Mouse (Mus musculus) neural tube, embryonic 14.5 days (tissue): ENCODE results near the gene Amfr. TPM values are rescaled to one million over a fixed set of nuclear protein-coding genes. Genes with fewer than 3 reads are reported as not detected.

ENCODE experiments used
- ATAC-seq: fragments of 200-750 bp; cut with Nextera tagmentation; 2 replicates; pipeline ENCODE4 v1.8.0; 2017; ENCODE audit warnings: low read depth, mild to moderate bottlenecking, moderate TSS enrichment, moderate library complexity
- H3K27ac ChIP-seq: fragments of 300-500 bp; sonication (generic); 2 replicates; pipeline ENCODE4 v1.5.1; 2014; ENCODE audit warnings: low read depth, mild to moderate bottlenecking, control low read depth, low read length, moderate library complexity, mixed read lengths
- H3K27me3 ChIP-seq: fragments of 300-500 bp; sonication (generic); 2 replicates; pipeline ENCODE4 v1.6.1; 2014; ENCODE audit warnings: low read length; ENCODE audit not compliant: control insufficient read depth, insufficient read depth
- H3K36me3 ChIP-seq: fragments of 300-500 bp; sonication (generic); 2 replicates; pipeline ENCODE4 v1.6.1; 2014; ENCODE audit warnings: low read length, mixed read lengths; ENCODE audit not compliant: control insufficient read depth, insufficient read depth
- H3K4me1 ChIP-seq: fragments of 300-500 bp; sonication (generic); 2 replicates; pipeline ENCODE4 v1.6.1; 2014; ENCODE audit warnings: low read length; ENCODE audit not compliant: control insufficient read depth, insufficient read depth
- H3K4me2 ChIP-seq: fragments of 300-500 bp; sonication (generic); 2 replicates; pipeline ENCODE4 v1.6.1; 2014; ENCODE audit warnings: mild to moderate bottlenecking, low read depth, low read length, control low read depth
- H3K4me3 ChIP-seq: fragments of 300-500 bp; sonication (generic); 2 replicates; pipeline ENCODE4 v1.5.1; 2014; ENCODE audit warnings: low read depth, low read length, control low read depth, mixed read lengths
- H3K9ac ChIP-seq: fragments of 300-500 bp; sonication (generic); replicated peaks from 2 replicates; pipeline ENCODE4 v1.6.1; 2014; ENCODE audit warnings: low read depth, mild to moderate bottlenecking, control low read depth, low read length, mixed read lengths
- H3K9me3 ChIP-seq: fragments of 300-500 bp; sonication (generic); 2 replicates; pipeline ENCODE4 v1.6.1; 2016; ENCODE audit warnings: low read length; ENCODE audit not compliant: control insufficient read depth
- WGBS: fragments of 180-500 bp; shearing (Covaris S2); extraction: QIAGEN DNeasy Blood & Tissue Kit; methylation state at CpG from one replicate; pipeline ENCODE4 v1.1.7; 2014; 5-methylcytosine and 5-hydroxymethylcytosine counted together
- polyA plus RNA-seq: library from polyadenylated mRNA; unstranded; fragments of >200 nt; fragmentation: Nextera tagmentation; extraction: Ambion mirVana; gene quantifications from 2 replicates; pipeline ENCODE4 v1.2.1, GENCODE M21; 2014

Gene Amfr
- polyA plus RNA-seq, 1 experiment from 2014 or later: 76.7 TPM

DNA sequence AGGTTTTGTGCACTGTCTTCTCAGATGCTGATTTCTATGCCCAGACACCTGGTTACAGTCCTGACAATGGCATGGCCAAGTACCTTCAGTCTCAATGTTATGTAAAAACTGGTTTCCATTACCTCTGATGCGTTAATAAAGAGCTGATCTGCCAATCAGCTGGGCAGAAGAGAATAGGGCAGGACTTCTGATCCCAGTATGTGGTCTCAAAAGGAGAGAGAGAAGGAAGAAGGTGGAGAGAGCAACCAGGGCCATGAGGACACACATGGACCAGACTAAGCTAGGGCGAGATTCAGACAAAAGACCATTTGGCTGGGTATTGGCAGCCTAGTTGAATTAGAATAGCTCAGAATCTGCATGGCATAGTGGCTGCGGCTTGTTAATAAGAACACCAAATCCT is 21.0 kb upstream of the Amfr start:
- 59% methylated on average over 3 of the region's 3 CpGs for WGBS
- H3K27me3 ChIP-seq: no peaks in the 10 kb centered on the region
- H3K4me1 ChIP-seq: peaks cover 20% of the 10 kb centered on the region
- H3K4me3 ChIP-seq: no peak overlapping the region
- H3K4me2 ChIP-seq: no peak overlapping the region
- no peaks in the 10 kb centered on the region for H3K9me3 ChIP-seq
- peaks cover 20% of the 10 kb centered on the region for H3K36me3 ChIP-seq
- no peak for ATAC-seq
- no peak overlapping the region for H3K9ac ChIP-seq
- H3K27ac ChIP-seq: no peak overlapping the region

DNA sequence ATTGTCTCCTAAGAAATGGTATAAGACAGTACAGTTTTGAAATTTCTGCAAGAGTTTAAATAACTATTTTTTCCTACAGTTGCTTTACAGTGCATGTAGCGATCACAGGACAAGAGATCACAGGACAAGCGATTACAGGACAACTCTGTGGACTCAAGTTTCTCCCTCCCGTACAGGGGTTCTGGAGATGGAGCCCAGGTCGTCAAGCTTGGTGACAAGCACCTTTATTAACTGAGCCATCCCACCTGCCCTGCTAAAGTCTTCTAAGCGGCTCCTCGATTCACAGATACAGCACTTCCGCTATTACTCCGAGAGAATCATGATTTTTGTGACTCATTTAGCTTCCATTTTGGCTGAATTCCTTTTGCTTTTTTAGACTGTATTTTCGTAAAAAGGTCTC is 17.1 kb upstream of the Amfr start:
- Histone ChIP-seq H3K4me3 (no peak overlapping the region), H3K27ac (no peak overlapping the region), H3K9me3 (no peaks in the 10 kb centered on the region), H3K27me3 (no peaks in the 10 kb centered on the region), H3K36me3 (peaks cover 36% of the 10 kb centered on the region), H3K4me1 (peaks cover 5% of the 10 kb centered on the region; the same call in 1 of the 2 replicates), H3K4me2 (no peak overlapping the region), H3K9ac (no peak overlapping the region)
- no peak for ATAC-seq
- WGBS: 98% methylated on average over 9 of the region's 9 CpGs

DNA sequence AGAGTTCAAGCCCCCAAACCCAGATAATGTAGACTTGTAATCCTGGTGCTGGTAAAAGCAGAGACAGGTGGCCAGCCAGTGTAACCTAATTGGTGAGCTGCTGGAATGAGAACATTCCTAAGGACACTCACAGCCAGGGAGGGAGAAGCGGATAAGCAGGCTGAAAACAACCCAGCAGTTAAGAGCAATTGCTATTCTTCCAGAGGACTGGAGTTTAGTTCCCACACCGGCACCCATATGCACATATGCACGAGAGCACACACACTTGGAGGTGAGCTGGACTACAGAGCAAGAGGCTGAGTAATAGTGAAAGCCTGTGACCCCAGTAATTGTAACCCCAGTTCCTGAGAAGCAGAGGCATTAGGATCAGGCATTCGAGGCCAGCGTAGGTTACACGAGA is 11.3 kb upstream of the Amfr start:
- Histone ChIP-seq H3K4me3 (no peak overlapping the region), H3K36me3 (peaks cover 46% of the 10 kb centered on the region), H3K4me1 (no peaks in the 10 kb centered on the region), H3K27ac (no peak overlapping the region), H3K27me3 (no peaks in the 10 kb centered on the region), H3K9me3 (no peaks in the 10 kb centered on the region), H3K4me2 (no peak overlapping the region), H3K9ac (no peak overlapping the region)
- no peak for ATAC-seq
- 95% methylated on average over 6 of the region's 6 CpGs for WGBS

DNA sequence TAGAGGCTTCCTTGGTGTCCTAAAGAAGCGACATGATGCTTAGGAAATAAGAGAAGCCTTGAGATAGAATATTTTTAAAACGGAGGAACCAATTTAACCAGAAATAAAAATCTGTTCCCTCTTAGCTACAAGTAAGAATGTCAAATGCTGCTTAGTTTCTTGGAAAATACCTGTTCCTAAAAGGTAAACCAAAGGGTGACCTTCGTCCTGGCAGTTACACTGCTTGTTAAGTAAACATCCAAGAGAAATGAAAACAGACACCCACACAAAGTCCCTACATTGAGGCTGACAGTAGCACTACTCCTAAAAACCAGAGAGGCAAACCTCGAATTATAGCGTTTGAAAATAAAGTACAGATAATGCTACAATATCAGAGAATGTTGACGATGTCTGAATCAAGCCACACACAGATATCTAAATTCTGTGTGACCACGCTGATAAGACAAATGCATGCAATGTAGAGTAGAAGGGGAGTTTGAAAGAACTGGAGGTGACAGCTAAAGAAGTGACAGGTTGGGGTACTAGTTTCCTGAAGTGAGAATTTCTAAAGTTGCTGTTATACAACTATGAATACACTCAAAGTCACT is 477 bp upstream of the Amfr start:
- WGBS: 44% methylated on average over 7 of the region's 7 CpGs
- Histone ChIP-seq H3K9me3 (no peaks in the 10 kb centered on the region), H3K4me2 (peak overlapping the region; percentile 84), H3K4me3 (peak overlapping the region; percentile 97), H3K27ac (peak overlapping the region; percentile 93), H3K27me3 (no peaks in the 10 kb centered on the region), H3K9ac (peak overlapping the region; percentile 97), H3K36me3 (no peaks in the 10 kb centered on the region), H3K4me1 (peaks cover 20% of the 10 kb centered on the region)
- no peak for ATAC-seq

DNA sequence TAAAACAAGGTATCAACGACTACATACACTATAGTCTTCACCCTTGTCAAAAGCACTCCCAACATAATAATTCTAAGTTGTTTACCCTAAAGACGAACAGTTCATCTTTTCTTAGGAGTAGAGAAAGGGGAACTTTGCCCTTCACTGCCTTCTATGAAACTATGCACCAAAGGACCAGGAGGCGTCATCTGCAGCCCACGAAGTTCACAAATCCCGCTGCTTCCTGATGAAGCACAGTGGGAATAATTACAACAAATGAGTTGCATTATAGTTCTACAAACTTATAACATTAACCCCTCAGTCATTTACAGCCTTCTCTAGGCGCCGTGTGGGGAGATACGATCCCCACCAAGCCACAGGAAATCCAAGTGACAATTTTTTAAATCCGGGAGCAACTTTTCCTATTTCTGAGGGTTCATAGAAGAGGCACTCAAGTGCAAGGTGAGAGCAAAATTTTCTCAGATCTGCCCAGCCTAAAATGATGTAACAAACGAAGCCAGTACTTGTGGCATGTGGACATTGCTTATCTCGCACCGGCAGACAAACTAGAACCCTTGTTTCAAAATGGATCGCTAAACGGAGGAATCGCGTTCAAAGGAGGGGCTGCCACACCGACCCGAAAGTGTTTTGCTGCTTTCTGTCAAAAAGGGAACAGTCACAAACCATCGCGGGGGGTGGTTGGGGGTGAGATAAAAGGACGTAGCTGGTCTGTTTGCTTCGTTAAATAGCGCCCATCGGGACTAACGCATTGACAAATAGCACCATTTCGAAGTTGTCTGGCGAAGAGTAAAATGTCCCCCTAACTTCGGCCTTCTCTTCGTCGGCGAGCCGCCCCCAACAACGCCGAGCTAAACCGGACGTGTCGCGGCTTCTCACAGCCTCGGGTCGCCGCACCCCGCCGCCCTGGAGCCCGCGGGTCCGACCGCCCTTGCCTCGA is 1.3 kb downstream of the Amfr start:
- peak overlapping the region; percentile 93 for H3K27ac ChIP-seq
- H3K36me3 ChIP-seq: no peaks in the 10 kb centered on the region
- no peak; the same call in 1 of the 2 replicates for ATAC-seq
- peak overlapping the region; percentile 97 for H3K9ac ChIP-seq
- peaks cover 20% of the 10 kb centered on the region for H3K4me1 ChIP-seq
- peak overlapping the region; percentile 84 for H3K4me2 ChIP-seq
- no peaks in the 10 kb centered on the region for H3K9me3 ChIP-seq
- H3K27me3 ChIP-seq: no peaks in the 10 kb centered on the region
- peak overlapping the region; percentile 97 for H3K4me3 ChIP-seq
- 4% methylated on average over 48 of the region's 48 CpGs for WGBS

DNA sequence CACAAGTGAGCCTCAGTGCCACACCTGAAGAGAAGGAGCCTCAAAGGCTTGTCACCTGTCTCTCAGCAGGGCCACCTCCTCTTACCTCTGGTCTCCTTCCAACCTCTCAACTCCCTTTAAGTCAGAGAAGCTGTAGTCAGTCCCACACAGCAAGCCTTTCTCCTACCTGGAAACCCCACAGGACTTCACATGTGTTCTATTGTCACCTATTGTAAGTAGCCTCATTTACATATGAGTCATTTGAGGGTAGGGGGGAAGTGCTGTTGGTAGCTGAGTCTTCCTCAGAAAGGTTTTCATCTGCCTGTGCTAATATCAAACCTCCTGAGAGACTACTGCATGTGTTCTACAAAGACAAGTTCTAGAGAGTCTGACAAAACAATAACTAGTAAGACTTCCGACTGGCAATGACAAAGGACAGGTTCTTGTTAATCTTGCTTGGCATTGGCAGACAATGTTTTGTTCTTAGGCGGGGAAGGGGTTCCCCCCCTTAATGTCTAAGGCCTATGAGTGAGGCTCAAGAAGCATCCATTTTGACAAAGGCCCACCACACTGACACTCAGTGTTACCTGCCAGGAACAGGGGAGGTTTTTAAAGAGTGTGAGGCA is 2.4 kb downstream of the Amfr start:
- H3K36me3 ChIP-seq: no peaks in the 10 kb centered on the region
- peaks cover 20% of the 10 kb centered on the region for H3K4me1 ChIP-seq
- H3K27ac ChIP-seq: no peak overlapping the region
- no peak overlapping the region for H3K4me3 ChIP-seq
- 0 out of 2 replicates have a peak overlapping the region, but pooled peaks have one; percentile 4 for H3K9ac ChIP-seq
- H3K27me3 ChIP-seq: no peaks in the 10 kb centered on the region
- WGBS: 54% methylated on average over 2 of the region's 2 CpGs
- H3K9me3 ChIP-seq: no peaks in the 10 kb centered on the region
- ATAC-seq: no peak
- H3K4me2 ChIP-seq: peak overlapping the region; percentile 17; the same call in 1 of the 2 replicates

DNA sequence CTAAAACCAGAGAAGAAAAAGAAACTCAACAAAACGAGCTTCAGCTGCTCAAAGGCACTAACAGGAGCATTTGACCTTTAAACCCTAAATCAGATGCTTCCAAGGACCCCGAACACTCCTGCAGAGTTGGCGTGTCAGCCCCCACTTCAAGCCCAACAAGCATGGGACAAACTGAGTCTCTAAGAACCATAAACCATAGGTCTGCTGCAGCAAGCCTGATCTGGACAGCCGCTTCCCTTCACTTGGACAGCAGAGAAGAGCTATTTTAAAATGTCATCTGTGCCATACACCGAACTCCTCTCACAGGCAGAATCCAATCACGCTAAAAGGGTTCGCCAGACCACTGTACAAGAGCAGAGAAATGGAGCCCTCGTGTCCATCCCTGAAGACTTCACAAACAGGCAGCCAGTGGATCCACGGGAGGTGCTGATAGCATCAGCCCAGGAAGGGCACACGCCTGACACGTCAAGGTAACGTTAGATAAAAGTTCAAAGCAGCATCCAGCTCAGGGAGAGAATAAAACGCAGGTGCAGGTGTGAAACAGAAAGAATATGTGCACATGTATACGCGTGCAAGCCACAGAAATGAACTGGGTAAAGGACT is 3.3 kb downstream of the Amfr start:
- ATAC-seq: no peak
- no peak overlapping the region for H3K9ac ChIP-seq
- WGBS: 64% methylated on average over 15 of the region's 15 CpGs
- no peaks in the 10 kb centered on the region for H3K27me3 ChIP-seq
- H3K4me1 ChIP-seq: peaks cover 20% of the 10 kb centered on the region
- no peak overlapping the region for H3K4me3 ChIP-seq
- H3K27ac ChIP-seq: no peak overlapping the region
- H3K4me2 ChIP-seq: no peak overlapping the region
- no peaks in the 10 kb centered on the region; the same call in 1 of the 2 replicates for H3K36me3 ChIP-seq
- H3K9me3 ChIP-seq: no peaks in the 10 kb centered on the region

DNA sequence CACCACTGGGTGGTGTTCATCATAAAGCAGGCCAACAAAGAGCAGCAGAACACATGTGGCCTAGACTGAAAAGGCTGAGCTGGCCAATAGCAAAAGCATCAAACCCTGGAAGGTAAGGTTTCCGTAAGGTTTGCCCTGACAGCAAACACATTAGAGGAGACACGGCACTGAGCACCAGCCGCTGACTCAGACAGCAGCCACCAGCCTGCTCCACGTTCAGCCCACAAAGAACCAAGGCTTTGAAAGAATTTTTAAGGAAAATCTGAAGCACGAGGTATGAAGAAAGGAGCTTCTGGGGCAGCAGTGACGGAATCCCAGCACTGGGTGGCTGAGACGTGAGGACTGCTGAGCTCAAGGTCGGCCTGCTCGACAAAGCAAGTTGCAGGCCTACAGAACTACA is 8.5 kb downstream of the Amfr start:
- H3K9ac ChIP-seq: no peak overlapping the region
- no peaks in the 10 kb centered on the region for H3K27me3 ChIP-seq
- H3K4me3 ChIP-seq: no peak overlapping the region
- 0 out of 2 replicates have a peak, but pooled peaks cover 2% of the 10 kb centered on the region for H3K4me1 ChIP-seq
- ATAC-seq: no peak
- H3K4me2 ChIP-seq: no peak overlapping the region
- WGBS: 92% methylated on average over 9 of the region's 9 CpGs
- no peak overlapping the region for H3K27ac ChIP-seq
- no peaks in the 10 kb centered on the region for H3K9me3 ChIP-seq
- H3K36me3 ChIP-seq: peaks cover 14% of the 10 kb centered on the region
